Comparison of ENCODE assay signal across 29 mouse cellular contexts in genomic region chr14:34233846-34234245, GRCm38 (mm10). TPM values are rescaled to one million over a fixed set of nuclear protein-coding genes. Genes with fewer than 3 reads are reported as not detected.
"Had no signal": no experiment of that assay in that cellular context is flagged by ENCODE, and none has a peak within 500 bp of the region (broad histone marks: within the 10 kb centered on the region; RNA-seq: fewer than 3 reads in every experiment).

No protein-coding gene starts in this region.

- H3K27ac ChIP-seq: limb, embryonic 10.5 days; limb, embryonic 12.5 days; limb, embryonic 13.5 days; limb, embryonic 15.5 days; liver, embryonic 12.5 days; liver, embryonic 13.5 days; liver, embryonic 14.5 days; liver, embryonic 15.5 days; lung, embryonic 15.5 days; macrophage; midbrain, embryonic 10.5 days; midbrain, embryonic 12.5 days; midbrain, embryonic 13.5 days; midbrain, embryonic 15.5 days; neural tube, embryonic 12.5 days had no signal

- H3K36me3 ChIP-seq: limb, embryonic 10.5 days; limb, embryonic 12.5 days; liver, embryonic 15.5 days; lung, embryonic 15.5 days; midbrain, embryonic 10.5 days; midbrain, embryonic 12.5 days; midbrain, embryonic 13.5 days; midbrain, embryonic 15.5 days; neural tube, embryonic 12.5 days had no signal

- H3K27me3 ChIP-seq: limb, embryonic 12.5 days; limb, embryonic 13.5 days; limb, embryonic 15.5 days; liver, embryonic 12.5 days; liver, embryonic 13.5 days; liver, embryonic 15.5 days; lung, embryonic 15.5 days; megakaryocyte, embryonic 14.5 days; midbrain, embryonic 13.5 days; midbrain, embryonic 15.5 days; neural tube, embryonic 12.5 days had no signal

- H3K4me3 ChIP-seq: liver, embryonic 12.5 days; liver, embryonic 13.5 days; liver, embryonic 15.5 days; megakaryocyte, embryonic 14.5 days; myocyte had no signal

- DNase-seq: left cerebral cortex, postnatal 4 days; liver; liver, embryonic 13.5 days; liver, postnatal 0 days; lung, adult 18-20 months; lung, adult 2 months; lung, postnatal 14 days; lung, postnatal 36 days; lung, postnatal 4 days had no signal

- H3K4me1 ChIP-seq: lung, embryonic 15.5 days; megakaryocyte, embryonic 14.5 days; neural tube, embryonic 12.5 days had no signal

- H3K9me3 ChIP-seq: limb, embryonic 10.5 days; limb, embryonic 13.5 days; limb, embryonic 15.5 days; liver, embryonic 12.5 days; liver, embryonic 13.5 days; liver, embryonic 15.5 days; lung, embryonic 15.5 days; midbrain, embryonic 12.5 days; midbrain, embryonic 13.5 days; midbrain, embryonic 15.5 days; neural tube, embryonic 12.5 days had no signal

RNA-seq across cellular contexts. Expression of gene Syt15, which starts 14.5 kb away (rescaled TPM):
- total RNA-seq: megakaryocyte progenitor cell, adult 5-6 weeks; megakaryocyte, adult 5-6 weeks; megakaryocyte-erythroid progenitor cell, adult 5-6 weeks; monocyte, adult 5-6 weeks had no signal
- polyA plus RNA-seq: macrophage, myocyte had no signal

RNA-seq across cellular contexts. Expression of gene Gprin2, which starts 32.4 kb away (rescaled TPM):
- total RNA-seq: megakaryocyte progenitor cell, adult 5-6 weeks; megakaryocyte, adult 5-6 weeks; megakaryocyte-erythroid progenitor cell, adult 5-6 weeks; monocyte, adult 5-6 weeks had no signal
- polyA plus RNA-seq: macrophage had no signal
